Mouse (Mus musculus): ENCODE measurements around the gene Olfr56.
"Not testable (repeated sequence)": the region's sequence is repeated elsewhere in the genome, so short reads cannot be mapped to it uniquely, and the experiment has no call there.

Olfr56 gene

DNA sequence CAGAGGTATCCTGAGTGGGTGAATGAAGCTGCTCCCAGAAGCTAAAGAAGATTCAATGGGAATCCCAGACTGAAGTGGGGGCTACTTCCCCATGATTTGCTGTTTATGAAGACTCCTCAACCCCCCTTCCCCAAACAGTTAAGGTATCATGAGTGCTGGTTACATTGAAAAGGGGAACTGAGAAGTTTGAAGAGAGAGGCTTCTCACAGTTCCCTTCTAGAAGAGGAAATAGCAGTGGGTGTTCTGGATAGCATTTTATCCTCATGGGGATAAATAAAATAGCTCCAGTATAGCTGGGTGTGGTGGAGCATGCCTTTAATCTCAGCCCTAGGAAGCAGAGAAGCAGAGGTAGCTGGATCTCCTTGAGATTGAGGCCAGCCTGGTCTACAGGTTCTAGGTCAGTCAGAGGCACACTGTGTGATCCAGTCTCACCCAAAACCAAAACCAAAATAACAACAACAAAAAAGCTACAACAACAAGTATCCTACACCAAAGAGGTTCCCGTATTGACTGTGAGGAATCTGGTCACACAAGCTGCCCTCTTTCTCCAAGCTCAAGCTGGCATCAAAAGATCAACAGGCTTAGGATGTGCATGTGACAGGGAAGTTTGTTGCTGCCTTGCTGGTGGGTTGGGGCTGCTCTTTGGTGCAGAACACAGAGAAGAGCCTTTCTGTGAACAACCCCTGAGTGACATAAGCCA, at the start of gene Olfr56:
Gene Olfr56 (plus strand): TSS at position 650 of the 700 bp plus-strand sequence.
- CTCF ChIA-PET, POLR2A ChIA-PET: not testable (repeated sequence)

DNA sequence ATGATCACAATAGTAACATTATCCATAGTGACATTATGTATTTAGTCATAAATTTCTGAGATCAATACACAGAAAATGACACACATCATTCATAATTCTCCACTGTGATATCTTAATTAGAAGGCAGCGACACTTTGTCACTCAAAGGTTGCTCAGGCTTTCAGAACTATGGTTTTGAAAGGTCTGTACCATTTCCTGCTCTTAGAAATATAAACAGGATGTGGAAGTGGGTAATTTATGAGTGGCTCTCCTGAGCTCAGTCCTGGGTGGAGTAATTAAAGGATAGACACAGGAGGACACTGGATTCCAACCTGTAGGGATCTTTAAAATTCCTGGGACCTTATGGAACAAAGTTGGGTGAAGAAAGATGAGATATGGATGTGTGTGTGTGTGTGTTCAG, 45.3 kb upstream of the Olfr56 start:
- CTCF ChIA-PET, POLR2A ChIA-PET: not testable (repeated sequence)

DNA sequence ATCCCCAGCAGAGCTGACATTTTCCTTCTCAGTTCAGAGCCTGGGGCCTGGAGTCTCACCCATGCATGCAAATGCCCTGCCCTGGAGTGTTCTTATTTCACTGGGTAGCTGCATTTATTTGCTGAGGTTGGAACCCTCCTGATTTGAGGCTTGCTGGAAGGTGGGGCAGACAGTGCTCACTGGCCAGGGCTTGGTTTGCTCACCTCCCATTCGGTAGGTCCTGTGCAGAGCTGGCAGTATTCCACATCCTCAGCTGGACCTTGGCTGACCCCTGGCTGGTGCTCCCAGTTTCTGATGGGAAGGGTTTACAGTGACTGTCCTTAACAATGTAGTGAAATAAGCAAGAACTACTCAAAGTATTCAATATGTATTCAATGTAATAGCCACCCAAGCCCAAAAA, 44.8 kb upstream of the Olfr56 start:
- CTCF ChIA-PET, POLR2A ChIA-PET: not testable (repeated sequence)

DNA sequence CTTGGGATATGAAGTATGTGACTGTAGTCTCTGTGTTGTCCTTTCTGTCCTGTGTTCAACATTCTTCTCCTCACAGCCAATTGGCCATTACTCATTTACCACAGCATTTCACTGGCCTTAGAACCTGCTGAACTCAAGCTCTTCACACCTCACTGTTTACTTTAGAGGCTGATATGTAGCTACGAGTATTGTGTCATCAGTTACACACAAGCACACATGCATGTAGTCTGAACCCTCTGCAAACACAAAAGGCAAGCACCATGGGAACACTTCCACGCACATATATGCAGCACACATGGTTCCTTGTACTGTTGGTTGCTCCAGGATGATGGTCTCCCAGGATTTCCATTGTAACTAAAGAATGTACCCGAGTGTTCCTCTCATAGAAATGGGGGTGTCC, 43.4 kb upstream of the Olfr56 start:
- POLR2A ChIA-PET, CTCF ChIA-PET: not testable (repeated sequence)

DNA sequence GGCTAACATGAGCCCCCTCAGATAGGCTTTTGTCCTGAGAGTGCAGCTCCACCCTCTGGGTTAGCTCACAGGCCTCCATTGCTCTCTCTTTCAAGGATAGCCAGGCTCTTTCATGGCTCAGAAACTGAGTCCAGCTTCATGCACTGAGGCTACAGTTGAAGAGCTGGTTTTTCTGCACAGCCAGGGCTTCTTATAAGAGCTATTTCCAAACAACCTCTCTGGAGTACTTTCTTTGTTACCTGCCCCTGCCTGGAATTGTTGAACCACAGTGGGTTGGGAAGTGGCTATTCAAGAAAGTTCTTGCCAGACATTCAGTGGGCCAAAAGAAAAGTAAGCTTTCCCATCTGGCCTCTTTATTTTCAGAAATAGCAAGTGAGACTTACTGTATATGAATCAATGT, 39.4 kb upstream of the Olfr56 start:
- CTCF ChIA-PET, POLR2A ChIA-PET: not testable (repeated sequence)

DNA sequence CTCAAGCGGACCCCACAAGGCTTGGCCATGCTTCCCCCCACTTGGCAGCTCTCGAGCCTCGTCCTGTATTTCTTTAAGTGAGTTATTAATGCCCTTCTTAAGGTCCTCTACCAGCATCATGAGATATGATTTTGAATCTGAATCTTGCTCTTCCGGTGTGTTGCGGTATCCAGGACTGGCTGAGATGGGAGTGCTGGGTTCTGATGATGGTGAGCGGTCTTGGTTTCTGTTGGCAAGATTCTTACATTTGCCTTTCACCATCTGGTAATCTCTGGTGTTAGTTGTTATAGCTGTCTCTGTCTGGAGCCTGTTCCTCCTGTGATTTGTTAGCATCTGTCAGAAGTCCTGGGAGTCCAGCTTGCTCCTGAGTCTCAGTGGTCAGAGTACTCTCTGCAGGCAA, 32.6 kb upstream of the Olfr56 start, which contains the start of gene Psme2b:
Gene Psme2b (minus strand): TSS at position 101 of the 400 bp plus-strand sequence.
- POLR2A ChIA-PET, CTCF ChIA-PET: not testable (repeated sequence)

DNA sequence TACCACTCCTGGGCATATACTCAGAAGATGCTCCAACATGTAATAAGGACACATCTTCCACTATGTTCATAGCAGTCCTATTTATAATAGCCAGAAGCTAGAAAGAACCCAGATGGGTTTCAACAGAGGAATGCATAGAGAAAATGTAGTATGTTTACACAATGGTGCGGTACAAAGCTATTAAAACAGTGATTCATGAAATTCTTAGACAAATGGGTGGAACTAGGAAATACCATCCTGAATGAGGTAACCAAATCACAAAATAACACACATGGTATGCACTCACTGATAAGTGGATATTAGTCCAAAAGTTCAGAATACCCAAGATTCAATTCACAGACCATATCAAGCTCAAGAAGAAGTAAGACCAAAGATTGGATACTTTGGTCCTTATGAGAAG, 4.0 kb upstream of the Olfr56 start:
- POLR2A ChIA-PET, CTCF ChIA-PET: not testable (repeated sequence)

DNA sequence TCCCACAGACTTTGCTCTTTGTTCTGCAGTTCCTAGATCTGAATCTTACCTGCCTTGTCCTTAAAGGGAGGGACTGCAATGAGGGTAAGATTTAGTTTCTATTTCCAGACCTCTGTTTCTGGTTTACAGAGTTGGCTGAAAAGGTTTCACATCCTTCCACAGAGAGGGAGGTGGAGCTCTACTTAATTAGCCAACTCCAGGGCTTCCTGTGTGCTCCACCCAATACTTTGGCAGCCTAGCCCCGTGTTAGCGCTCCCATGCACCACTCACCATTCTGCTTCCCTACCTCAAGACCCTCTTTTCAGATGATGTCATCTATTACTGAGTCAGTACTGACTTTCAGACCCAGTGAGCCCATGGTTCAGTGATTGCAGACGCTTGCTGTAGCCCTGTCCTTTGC, 562 bp downstream of the Olfr56 start, which contains the start of gene 9930111J21Rik1:
Gene 9930111J21Rik1 (minus strand): TSS at position 148 of the 400 bp plus-strand sequence.
- POLR2A ChIA-PET, CTCF ChIA-PET: not testable (repeated sequence)

DNA sequence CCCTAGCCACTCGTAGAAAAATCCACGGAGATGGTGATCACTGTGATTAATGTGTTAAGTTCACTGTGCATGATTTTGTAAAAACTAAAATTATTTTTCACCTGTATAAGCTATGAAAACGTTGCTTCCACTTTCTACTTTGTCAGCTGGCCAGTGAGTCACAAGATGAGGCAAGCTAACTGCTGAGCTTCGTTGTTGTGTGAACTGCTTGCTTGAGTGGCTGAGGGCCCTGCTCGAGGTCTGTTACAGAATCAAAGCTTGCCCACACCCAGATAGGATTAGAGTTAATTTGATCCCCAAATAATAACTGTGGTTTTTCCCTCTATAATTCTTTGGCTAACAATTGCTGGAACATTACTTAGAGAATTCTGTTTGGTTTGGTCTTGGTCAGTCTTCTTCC, 1.4 kb downstream of the Olfr56 start:
- CTCF ChIA-PET, POLR2A ChIA-PET: not testable (repeated sequence)

DNA sequence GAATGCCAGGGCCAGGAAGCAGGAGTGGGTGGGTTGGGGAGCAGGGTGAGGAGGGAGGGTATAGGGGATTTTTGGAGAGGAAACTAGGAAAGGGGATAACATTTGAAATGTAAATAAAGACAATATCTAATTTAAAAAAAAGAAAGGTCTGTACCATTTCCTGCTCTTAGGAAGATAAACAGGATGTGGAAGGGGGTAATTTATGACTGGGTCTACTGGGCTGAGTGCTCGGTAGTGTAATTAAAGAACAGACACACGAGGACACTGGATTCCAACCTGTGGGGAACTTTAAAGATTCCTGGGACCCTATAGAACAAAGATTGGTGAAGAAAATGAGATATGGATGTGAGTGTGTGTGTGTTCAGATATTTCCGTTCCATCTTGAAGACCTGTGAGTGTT, 4.2 kb downstream of the Olfr56 start:
- POLR2A ChIA-PET, CTCF ChIA-PET: not testable (repeated sequence)

DNA sequence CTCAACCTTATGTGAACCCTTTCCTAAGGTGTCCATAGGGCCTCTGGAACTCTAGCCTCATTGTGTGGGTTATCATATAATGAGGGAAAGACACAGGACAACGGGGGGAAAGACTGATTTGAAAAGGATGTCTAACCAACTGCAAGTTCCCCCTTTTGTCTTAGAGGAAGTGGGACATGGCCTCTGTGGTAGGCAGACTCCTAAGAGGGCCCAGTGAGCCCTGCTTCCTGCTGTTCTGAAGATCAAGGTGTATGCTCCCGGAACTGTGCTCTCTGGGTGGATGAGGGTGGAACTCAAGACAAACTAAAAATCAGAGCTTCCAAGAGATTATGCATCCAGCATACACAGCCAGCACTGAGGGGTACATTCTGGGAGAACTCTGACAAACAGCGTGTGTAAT, 9.5 kb downstream of the Olfr56 start:
- CTCF ChIA-PET, POLR2A ChIA-PET: not testable (repeated sequence)

DNA sequence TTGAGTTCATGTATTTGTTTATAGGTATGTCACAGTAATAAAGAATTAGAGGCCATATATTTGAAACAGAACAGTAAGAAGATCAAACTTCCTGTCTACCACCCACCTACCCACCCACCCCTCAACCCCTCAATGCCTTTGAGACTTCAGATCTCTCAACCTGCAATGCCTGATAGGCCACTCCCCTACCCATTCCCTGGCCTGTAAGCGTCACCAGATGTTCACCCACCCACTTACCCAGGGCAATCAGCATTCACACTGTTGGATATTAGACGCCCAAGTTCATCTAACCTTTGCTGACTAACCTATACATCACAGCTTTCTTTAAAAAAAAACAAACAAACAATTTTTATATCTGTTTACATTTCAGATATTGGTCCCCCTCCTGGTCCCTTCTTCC, 11.3 kb downstream of the Olfr56 start:
- POLR2A ChIA-PET, CTCF ChIA-PET: not testable (repeated sequence)

DNA sequence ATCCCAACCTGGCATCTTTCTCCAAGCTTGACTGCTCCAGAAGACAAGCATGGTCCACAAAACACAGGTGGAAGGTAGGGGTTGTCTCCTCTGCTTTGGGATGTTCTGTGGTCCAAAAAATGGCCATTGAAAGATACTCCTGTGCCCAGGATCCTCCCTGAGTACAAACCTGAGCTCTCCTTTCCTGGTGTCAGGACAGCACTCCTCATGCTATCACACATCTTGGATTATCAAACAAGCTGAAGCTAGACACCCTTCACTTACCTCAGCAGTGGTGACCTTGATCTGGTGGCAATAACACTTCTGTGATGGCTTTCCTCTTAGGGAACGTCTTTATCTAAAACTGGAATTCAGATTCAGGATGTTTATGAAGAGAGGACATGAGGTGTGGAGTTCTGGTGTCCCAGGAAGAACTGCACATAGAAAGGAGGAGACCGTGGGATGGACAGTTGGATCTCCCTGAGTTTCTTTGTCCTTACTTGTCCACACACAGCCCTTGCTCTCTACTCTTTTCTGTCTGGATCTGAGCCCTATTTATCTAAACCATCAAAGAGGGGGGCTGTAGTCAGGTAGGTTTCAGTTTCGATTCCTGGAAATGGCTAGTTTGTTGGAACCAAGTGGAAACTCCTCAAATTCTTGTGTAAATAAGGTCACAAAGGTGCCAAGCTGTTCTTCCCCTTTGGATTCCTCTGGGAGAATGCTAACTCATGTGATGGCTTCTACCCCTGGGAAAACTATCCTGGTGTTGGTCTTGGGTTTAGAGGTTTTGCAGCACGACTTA, 13.2 kb downstream of the Olfr56 start, which contains the start of gene Gm12185:
Gene Gm12185 (minus strand): TSS at position 487 of the 781 bp plus-strand sequence.
- POLR2A ChIA-PET: not testable (repeated sequence)

DNA sequence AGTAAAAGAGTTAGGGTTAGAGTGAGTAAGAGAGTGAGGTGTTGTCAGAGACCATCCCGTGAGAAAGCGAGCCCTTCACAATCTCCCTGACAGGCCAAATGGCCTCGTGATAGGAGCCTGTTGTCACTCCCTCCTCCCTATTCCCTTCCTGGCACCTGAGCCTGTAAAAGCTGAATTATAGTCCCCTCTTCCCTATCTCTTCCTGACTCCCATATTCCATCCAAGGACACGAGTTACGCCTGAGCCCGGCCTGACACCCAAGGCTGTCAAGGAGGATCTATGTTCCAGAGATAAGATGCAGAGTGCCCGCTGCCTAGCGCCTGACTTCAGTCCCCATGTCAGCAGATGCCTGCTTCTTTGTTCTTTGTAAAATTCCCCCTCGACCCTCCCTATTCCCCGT, 14.6 kb downstream of the Olfr56 start:
- POLR2A ChIA-PET: not testable (repeated sequence)

More for the DNA sequence above, 13.2 kb downstream of the Olfr56 start, which contains the start of gene Gm12185:
- CTCF ChIA-PET: not testable (repeated sequence)

DNA sequence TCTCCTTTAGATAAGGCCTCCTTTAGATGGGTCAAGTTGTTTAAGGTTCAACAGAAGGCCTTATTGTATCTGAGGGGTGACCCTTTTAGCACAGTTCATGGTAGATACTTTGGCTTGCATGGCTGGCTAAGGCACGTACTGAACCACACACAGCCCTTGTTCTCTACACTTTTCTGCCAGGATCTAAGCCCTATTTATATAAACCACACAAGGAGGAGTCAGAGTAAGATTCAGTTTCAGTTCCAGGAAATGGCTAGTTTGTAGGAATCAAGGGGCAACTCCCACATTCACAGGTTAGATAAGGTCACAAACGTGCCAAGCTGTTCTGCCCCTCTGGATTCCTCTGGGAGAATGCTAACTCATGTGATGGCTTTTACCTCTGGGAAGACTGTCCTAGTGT, 15.3 kb downstream of the Olfr56 start, which contains the start of gene Tgtp1:
Gene Tgtp1 (minus strand): TSS at position 155 of the 400 bp plus-strand sequence.
- CTCF ChIA-PET, POLR2A ChIA-PET: not testable (repeated sequence)

More for the DNA sequence above, 14.6 kb downstream of the Olfr56 start:
- CTCF ChIA-PET: not testable (repeated sequence)

DNA sequence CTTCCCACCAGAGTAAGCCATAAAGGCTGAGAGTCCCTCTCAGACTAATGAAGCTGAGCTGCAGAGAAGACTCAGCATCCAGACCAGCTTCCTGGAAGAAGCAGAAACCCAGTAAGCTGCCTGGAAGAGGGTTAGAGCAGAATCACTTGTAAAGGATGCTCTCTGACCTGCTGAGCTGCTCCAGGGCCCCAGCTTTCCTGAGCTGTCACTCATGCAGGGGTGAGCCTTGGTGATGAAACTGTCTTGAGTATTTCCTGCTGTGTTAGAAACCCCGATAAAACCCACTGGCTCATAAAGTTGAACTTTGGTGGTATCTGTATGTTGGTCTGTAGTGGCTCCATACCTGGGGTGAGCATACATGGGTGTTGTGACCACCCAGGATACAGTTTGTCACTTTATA, 21.7 kb downstream of the Olfr56 start:
- CTCF ChIA-PET, POLR2A ChIA-PET: not testable (repeated sequence)

DNA sequence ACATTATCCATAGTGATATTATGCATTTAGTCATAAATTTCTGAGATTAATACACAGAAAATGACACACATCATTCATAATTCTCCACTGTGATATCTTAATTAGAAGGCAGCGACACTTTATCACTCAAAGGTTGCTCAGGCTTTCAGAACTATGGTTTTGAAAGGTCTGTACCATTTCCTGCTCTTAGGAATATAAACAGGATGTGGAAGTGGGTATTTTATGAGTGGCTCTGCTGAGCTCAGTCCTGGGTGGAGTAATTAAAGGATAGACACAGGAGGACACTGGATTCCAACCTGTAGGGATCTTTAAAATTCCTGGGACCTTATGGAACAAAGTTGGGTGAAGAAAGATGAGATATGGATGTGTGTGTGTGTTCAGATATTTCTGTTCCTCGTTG, 27.6 kb downstream of the Olfr56 start:
- CTCF ChIA-PET, POLR2A ChIA-PET: not testable (repeated sequence)

DNA sequence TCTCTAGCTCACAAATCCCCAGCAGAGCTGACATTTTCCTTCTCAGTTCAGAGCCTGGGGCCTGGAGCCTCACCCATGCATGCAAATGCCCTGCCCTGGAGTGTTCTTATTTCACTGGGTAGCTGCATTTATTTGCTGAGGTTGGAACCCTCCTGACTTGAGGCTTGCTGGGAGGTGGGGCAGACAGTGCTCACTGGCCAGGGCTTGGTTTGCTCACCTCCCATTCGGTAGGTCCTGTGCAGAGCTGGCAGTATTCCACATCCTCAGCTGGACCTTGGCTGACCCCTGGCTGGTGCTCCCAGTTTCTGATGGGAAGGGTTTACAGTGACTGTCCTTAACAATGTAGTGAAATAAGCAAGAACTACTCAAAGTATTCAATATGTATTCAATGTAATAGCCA, 28.1 kb downstream of the Olfr56 start:
- POLR2A ChIA-PET: not testable (repeated sequence)

DNA sequence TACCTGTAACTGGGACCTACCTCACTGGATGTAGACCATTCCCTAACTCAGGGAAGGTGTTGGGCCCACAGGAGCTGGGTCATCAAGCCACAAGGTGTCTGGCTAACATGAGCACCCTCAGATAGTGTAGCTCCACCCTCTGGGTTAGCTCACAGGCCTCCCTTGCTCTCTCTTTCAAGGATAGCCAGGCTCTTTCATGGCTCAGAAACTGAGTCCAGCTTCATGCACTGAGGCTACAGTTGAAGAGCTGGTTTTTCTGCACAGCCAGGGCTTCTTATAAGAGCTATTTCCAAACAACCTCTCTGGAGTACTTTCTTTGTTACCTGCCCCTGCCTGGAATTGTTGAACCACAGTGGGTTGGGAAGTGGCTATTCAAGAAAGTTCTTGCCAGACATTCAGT, 33.4 kb downstream of the Olfr56 start:
- POLR2A ChIA-PET, CTCF ChIA-PET: not testable (repeated sequence)

More for the DNA sequence above, 28.1 kb downstream of the Olfr56 start:
- CTCF ChIA-PET: not testable (repeated sequence)

DNA sequence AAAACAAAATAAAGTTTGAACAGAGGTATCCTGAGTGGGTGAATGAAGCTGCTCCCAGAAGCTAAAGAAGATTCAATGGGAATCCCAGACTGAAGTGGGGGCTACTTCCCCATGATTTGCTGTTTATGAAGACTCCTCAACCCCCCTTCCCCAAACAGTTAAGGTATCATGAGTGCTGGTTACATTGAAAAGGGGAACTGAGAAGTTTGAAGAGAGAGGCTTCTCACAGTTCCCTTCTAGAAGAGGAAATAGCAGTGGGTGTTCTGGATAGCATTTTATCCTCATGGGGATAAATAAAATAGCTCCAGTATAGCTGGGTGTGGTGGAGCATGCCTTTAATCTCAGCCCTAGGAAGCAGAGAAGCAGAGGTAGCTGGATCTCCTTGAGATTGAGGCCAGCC, 71.4 kb downstream of the Olfr56 start:
- CTCF ChIA-PET, POLR2A ChIA-PET: not testable (repeated sequence)

Measured in embryonic stem cell, embryonic (primary cell).